Mouse (Mus musculus) small intestine, adult 2 months (tissue): Measurements from ENCODE around the gene Gm28047. TPM values are rescaled to one million over a fixed set of nuclear protein-coding genes. Genes with fewer than 3 reads are reported as not detected.

Experiments
- H3K27ac ChIP-seq: fragments of 200-500 bp; 2 replicates; pipeline ENCODE4 v1.5.1; 2012; ENCODE audit warnings: low read depth, low read length, control low read depth, inconsistent platforms; ENCODE audit not compliant: insufficient read depth
- H3K27me3 ChIP-seq: fragments of 200-500 bp; 2 replicates; pipeline ENCODE4 v1.6.1; 2012; ENCODE audit warnings: mild to moderate bottlenecking, moderate library complexity, low read length, inconsistent platforms; ENCODE audit not compliant: control insufficient read depth, insufficient read depth
- H3K36me3 ChIP-seq: fragments of 200-500 bp; 2 replicates; pipeline ENCODE4 v1.6.1; 2012; ENCODE audit warnings: mild to moderate bottlenecking, low read length, control low read depth, inconsistent platforms; ENCODE audit not compliant: control insufficient read depth, insufficient read depth
- H3K4me1 ChIP-seq: fragments of 200-500 bp; 2 replicates; pipeline ENCODE4 v1.6.1; 2012; ENCODE audit warnings: low read length, inconsistent platforms, mixed read lengths; ENCODE audit not compliant: control insufficient read depth, insufficient read depth, insufficient read length
- H3K4me3 ChIP-seq: fragments of 200-500 bp; 2 replicates; pipeline ENCODE4 v1.5.1; 2012; ENCODE audit warnings: low read depth, mild to moderate bottlenecking, control low read depth, inconsistent platforms, low read length, moderate library complexity
- CTCF ChIP-seq: fragments of 200-500 bp; IDR thresholded peaks from 2 replicates; pipeline ENCODE4 v1.5.1; 2012; ENCODE audit warnings: low read depth, mild to moderate bottlenecking, control low read depth, inconsistent platforms, low read length, moderate library complexity, mixed read lengths; ENCODE audit not compliant: insufficient replicate concordance, insufficient read length; ENCODE audit errors: extremely low read depth
- POLR2A ChIP-seq: fragments of 200-500 bp; IDR thresholded peaks from 2 replicates; pipeline ENCODE4 v1.6.1; 2012; ENCODE audit warnings: low read depth, mild to moderate bottlenecking, control low read depth, inconsistent platforms, low read length, moderate library complexity
- WGBS: fragments of 180-500 bp; shearing (Covaris S2); methylation state at CpG from one replicate; pipeline ENCODE4 v1.1.7; 2018; 5-methylcytosine and 5-hydroxymethylcytosine counted together
- polyA plus RNA-seq: library from polyadenylated mRNA; depleted of rRNA; stranded (reverse); fragments of >200 nt; gene quantifications from 2 replicates; pipeline ENCODE4 v1.2.3, GENCODE M21; 2012

The Gm28047 gene
- polyA plus RNA-seq, 1 experiment: not detected

DNA sequence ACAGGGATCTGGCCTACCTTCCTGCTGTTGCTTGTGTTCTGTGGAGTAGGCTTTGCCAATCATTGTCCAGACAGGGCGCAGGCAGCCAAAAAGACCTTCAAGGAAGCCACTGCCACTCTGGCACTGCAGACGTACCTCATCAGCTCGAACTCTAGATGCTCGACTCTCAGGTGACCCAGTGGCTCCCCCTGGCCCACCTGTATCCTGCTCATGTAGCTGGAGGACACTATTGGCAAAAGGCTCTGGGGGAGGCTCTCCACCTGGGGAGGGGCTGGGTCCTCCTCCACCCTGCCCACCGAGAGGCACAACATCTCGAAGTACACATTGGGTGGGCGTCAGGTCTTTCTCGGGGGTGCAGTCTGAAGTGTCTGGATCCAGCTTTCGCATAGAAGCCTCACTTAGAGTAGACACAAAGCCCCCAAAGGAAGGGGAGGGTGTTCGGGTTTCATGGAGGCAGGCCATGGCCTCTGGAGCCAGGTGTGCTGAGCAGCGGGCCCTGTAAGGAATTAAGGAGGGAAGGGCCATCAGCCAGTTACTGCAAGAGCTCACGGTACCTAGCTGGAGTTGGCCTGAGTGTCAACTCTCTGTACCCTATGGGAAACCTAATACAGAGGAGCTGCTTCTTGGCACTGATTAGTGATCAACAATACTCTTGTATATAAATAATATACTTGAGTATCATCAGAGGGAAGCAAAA is 119.6 kb downstream of the Gm28047 start:
- no peak overlapping the region for H3K27ac ChIP-seq
- 66% methylated on average over 12 of the region's 12 CpGs for WGBS
- no peak for TF ChIP-seq CTCF
- no peak for TF ChIP-seq POLR2A
- H3K4me1 ChIP-seq: peaks cover 17% of the 10 kb centered on the region
- H3K27me3 ChIP-seq: no peaks in the 10 kb centered on the region
- H3K4me3 ChIP-seq: no peak overlapping the region
- peaks cover 24% of the 10 kb centered on the region for H3K36me3 ChIP-seq

DNA sequence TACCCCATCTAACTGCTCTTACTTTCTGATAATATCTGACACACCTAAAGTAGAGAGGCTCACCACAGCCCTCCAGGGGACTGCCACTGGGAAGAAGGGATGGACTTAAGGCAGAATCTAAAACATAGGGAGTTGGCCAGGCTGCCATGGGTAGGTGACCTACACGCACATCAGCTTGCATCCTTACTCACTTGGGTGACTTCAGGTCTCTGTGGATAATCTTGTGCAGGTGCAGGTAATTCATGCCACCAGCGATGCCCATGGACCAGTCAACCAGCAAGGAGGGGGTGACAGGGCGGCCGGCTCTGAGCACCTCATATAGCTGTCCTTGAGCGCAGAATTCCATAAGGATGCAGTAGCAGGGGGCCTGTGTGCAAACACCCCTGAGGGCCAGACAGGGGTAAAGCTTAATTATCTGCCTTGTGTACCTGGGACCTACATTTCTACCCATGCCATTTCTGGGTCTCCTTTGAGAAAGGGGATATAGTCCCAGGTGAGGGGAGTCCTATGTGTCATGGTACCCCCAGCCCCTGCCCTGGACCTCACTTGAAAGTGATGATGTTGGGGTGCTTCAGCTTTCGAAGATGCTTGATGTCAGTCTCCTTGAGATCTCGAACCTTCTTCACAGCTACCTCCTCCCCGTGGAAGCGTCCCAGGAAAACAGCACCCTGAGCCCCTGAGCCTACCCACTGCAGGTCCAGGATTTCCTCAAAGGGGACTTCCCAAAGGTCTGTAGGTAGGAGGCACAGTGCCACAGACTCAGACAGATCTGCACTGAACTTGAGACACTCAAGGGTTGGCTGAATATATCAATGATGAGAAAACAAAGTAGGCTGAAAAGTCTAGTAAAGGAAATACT is 120.7 kb downstream of the Gm28047 start:
- Histone ChIP-seq H3K27me3 (no peaks in the 10 kb centered on the region), H3K4me3 (no peak overlapping the region), H3K36me3 (peaks cover 32% of the 10 kb centered on the region), H3K4me1 (peaks cover 15% of the 10 kb centered on the region), H3K27ac (no peak overlapping the region)
- no peak for TF ChIP-seq POLR2A
- no peak for TF ChIP-seq CTCF
- WGBS: 88% methylated on average over 9 of the region's 9 CpGs

- H3K27me3 ChIP-seq: no peaks in the 10 kb centered on the region
- no peak within 1 kb of the TSS for H3K27ac ChIP-seq
- no peak within 1 kb of the TSS for H3K4me3 ChIP-seq
- peaks cover 34% of the 10 kb centered on the region for H3K36me3 ChIP-seq
- peaks cover 15% of the 10 kb centered on the region for H3K4me1 ChIP-seq
- WGBS: 88% methylated on average over 1 of the region's 1 CpGs
- TF ChIP-seq CTCF: no peak
- TF ChIP-seq POLR2A: no peak
Observed at GRCm38 (mm10) chr15:102503447-102503846, 121.4 kb downstream of the Gm28047 start, which contains the start of gene Gm10337. Gene Gm10337 (plus strand): TSS chr15:102503722.

GRCm38 (mm10) chr15:102502254-102502840 is 122.5 kb downstream of the Gm28047 start:
- H3K27me3 ChIP-seq: no peaks in the 10 kb centered on the region
- peak overlapping the region; percentile 42 for H3K27ac ChIP-seq
- no peak overlapping the region for H3K4me3 ChIP-seq
- peaks cover 15% of the 10 kb centered on the region for H3K4me1 ChIP-seq
- WGBS: 26% methylated on average over 9 of the region's 9 CpGs
- peaks cover 41% of the 10 kb centered on the region for H3K36me3 ChIP-seq
- no peak for TF ChIP-seq CTCF
- no peak for TF ChIP-seq POLR2A

DNA sequence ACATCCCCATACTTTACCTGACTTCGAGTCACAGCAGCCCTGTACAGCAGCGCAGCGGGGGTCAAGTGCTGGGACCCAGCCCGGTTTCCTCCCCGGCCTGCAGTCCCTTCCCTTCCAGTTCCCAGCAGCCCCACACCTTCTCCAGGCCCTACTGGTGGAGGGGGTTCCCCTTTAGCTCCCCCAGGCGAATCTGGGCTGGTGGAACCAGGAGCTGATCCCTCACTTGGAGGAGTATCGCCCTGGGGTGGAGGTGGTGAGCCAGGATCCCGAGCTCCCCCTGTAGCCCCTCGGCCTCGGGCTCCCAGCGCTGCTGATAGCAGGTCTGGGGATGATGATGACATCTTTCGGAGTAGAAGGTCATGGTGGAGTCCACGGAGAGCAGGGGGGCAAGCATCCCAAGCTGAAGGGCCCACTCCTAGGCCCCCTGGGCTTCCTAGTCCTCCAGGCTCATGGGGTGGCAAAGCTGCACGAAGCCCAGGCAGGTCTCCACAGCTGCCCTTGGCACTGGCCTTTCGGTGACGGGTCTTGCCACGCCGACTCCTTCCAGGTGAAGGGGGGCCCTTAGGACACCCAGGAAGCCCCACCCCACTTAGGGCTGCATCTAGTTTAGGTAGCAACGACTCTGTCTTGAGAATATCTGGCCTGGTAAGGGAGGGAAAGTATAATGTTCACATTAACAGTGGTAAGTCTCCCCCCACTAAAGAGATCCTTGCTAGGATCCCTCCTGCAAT is 123.6 kb downstream of the Gm28047 start:
- Histone ChIP-seq H3K4me3 (no peak overlapping the region), H3K4me1 (peaks cover 15% of the 10 kb centered on the region), H3K27me3 (no peaks in the 10 kb centered on the region), H3K36me3 (peaks cover 47% of the 10 kb centered on the region), H3K27ac (no peak overlapping the region)
- WGBS: 76% methylated on average over 19 of the region's 19 CpGs
- no peak for TF ChIP-seq CTCF
- TF ChIP-seq POLR2A: no peak

DNA sequence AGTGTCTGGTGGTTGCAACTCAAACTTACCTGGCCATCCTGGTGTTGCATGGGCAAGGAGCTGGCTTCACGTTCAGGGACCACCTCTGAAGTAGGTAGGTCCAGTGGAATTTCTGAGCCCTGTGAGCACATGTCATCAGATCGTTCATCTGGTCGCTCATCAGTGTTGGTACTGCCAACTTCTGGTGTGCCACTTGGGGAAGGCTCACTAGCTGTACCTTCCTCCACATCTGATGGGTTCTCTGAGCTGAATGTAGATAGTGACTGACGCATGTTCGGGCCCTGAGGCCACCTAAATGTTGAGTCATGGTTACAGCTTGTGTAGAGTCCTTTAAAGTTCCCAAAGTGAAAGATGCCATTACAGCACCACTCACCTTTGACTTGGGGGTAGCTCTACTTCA is 124.4 kb downstream of the Gm28047 start:
- no peak overlapping the region for H3K4me3 ChIP-seq
- WGBS: 83% methylated on average over 5 of the region's 5 CpGs
- H3K4me1 ChIP-seq: peaks cover 15% of the 10 kb centered on the region
- H3K27ac ChIP-seq: no peak overlapping the region
- TF ChIP-seq CTCF: no peak
- TF ChIP-seq POLR2A: no peak
- H3K36me3 ChIP-seq: peaks cover 51% of the 10 kb centered on the region
- no peaks in the 10 kb centered on the region for H3K27me3 ChIP-seq
